Mouse (Mus musculus): ENCODE results near the gene Wdpcp. TPM values are rescaled to one million over a fixed set of nuclear protein-coding genes. Genes with fewer than 3 reads are reported as not detected.

Wdpcp gene
- polyA plus RNA-seq, 1 experiment from 2014 or later, result 10.7 TPM

DNA sequence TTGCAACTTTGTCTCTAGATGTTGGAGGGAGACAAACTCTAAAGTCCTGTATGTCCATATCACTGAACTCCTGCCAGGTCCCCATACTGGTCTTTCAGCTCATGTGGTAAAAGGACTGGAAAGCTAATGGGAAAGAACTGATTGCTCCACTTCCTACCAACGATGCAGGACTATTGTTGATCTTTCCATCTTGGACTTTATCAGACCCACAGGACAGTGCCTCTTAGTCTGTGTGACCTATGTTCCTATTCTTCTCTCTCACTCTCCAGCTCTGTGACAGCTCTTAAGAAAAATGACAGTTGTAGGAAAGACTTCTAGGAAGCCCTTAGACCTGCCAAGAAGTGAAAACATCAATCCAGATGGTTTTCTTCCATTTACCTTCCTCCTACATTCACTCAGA is 25.4 kb upstream of the Wdpcp start:
- H3K4me3 ChIP-seq (ENCODE audit: low read depth, low read length), result no peak overlapping the region
- no peak overlapping the region for H3K27ac ChIP-seq (ENCODE audit: low read length)
- H3K36me3 ChIP-seq (ENCODE audit: control insufficient read depth, insufficient read depth, low read length), result no peaks in the 10 kb centered on the region
- no peak overlapping the region for H3K9ac ChIP-seq (replicated peaks; ENCODE audit: low read depth, low read length)
- no peaks in the 10 kb centered on the region for H3K9me3 ChIP-seq (ENCODE audit: control insufficient read depth, low read depth, low read length)
- no peaks in the 10 kb centered on the region for H3K4me1 ChIP-seq (ENCODE audit: control insufficient read depth, insufficient read depth, low read length)
- H3K4me2 ChIP-seq (replicated peaks; ENCODE audit: low read depth, low read length), result no peak overlapping the region
- no peaks in the 10 kb centered on the region for H3K27me3 ChIP-seq (ENCODE audit: control insufficient read depth, insufficient read depth, low read length)
- ATAC-seq (ENCODE audit: insufficient number of reproducible peaks, insufficient read depth, low FRiP score, low read depth), result no peak
- 50% methylated on average over 1 of the region's 1 CpGs for WGBS

DNA sequence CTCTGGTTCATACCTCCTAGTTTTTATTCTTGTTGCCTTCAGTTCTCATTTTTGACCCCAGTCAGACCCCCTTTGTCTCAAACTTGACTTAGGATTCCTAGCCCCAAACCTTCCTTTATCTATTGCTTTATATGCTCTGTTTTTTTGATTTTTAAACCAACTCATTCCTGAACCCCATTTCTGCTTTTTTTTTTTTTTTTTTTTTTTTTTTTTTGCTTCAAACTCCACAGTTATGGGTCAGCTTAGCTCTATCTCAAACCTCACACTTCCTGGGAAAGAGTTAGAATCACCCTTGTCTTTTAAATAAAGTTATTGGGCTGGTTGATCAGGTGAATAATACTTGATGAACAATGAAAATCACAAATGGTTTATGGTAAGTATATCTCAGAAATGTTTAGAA is 24.5 kb upstream of the Wdpcp start:
- ATAC-seq (ENCODE audit: insufficient number of reproducible peaks, insufficient read depth, low FRiP score, low read depth), result no peak

DNA sequence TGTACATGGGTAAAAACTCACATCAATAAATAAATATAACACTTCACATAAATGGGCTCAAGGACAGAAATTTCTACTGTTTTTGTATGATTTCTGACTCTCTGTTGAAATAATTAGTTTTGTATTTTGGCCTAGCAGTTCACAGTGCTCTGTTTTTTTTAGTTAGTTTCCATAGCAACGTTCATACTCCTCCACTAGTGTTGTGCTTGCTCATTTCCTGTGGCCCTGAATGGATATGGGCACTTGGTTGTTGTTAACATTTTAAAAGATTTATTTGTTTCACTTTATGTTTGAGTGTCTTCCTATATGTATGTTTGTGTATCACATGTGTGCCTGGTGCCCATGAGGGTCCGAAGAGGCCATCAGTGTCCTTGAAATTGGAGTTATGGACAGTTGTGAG is 23.0 kb upstream of the Wdpcp start:
- Histone ChIP-seq H3K36me3 (ENCODE audit: control insufficient read depth, insufficient read depth, low read length) (no peaks in the 10 kb centered on the region), H3K9me3 (ENCODE audit: control insufficient read depth, low read depth, low read length) (no peaks in the 10 kb centered on the region), H3K27ac (ENCODE audit: low read length) (no peak overlapping the region), H3K4me3 (ENCODE audit: low read depth, low read length) (no peak overlapping the region), H3K27me3 (ENCODE audit: control insufficient read depth, insufficient read depth, low read length) (no peaks in the 10 kb centered on the region), H3K4me2 (replicated peaks; ENCODE audit: low read depth, low read length) (no peak overlapping the region), H3K9ac (replicated peaks; ENCODE audit: low read depth, low read length) (no peak overlapping the region), H3K4me1 (ENCODE audit: control insufficient read depth, insufficient read depth, low read length) (no peaks in the 10 kb centered on the region)
- 87% methylated on average over 2 of the region's 2 CpGs for WGBS
- ATAC-seq (ENCODE audit: insufficient number of reproducible peaks, insufficient read depth, low FRiP score, low read depth), result no peak

More for the DNA sequence above, 24.5 kb upstream of the Wdpcp start:
- H3K27ac ChIP-seq (ENCODE audit: low read length), result no peak overlapping the region
- H3K9me3 ChIP-seq (ENCODE audit: control insufficient read depth, low read depth, low read length), result no peaks in the 10 kb centered on the region
- no peak overlapping the region for H3K9ac ChIP-seq (replicated peaks; ENCODE audit: low read depth, low read length)
- no peaks in the 10 kb centered on the region for H3K4me1 ChIP-seq (ENCODE audit: control insufficient read depth, insufficient read depth, low read length)
- no peaks in the 10 kb centered on the region for H3K27me3 ChIP-seq (ENCODE audit: control insufficient read depth, insufficient read depth, low read length)
- no peaks in the 10 kb centered on the region for H3K36me3 ChIP-seq (ENCODE audit: control insufficient read depth, insufficient read depth, low read length)
- H3K4me3 ChIP-seq (ENCODE audit: low read depth, low read length), result no peak overlapping the region
- no peak overlapping the region for H3K4me2 ChIP-seq (replicated peaks; ENCODE audit: low read depth, low read length)

DNA sequence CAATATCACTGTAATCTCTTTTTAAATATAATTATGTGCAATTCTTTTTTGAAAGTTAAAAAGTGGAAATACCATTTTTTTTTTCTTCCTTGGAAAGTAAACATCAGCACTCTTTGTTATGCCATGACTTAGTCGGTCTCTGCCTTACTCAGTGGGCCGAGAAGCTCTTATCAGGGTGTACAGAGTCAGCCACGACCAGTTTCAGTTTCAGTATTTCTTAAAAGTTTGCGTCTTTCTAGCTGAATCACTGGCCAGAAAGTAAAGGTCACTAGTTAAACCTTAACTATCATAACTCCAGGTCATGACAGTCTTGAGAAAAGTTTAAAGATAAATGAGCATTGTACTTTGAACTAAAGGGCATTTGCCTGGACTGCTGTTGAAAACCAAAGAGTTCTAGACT is 22.3 kb upstream of the Wdpcp start:
- Histone ChIP-seq H3K4me3 (ENCODE audit: low read depth, low read length) (no peak overlapping the region), H3K27ac (ENCODE audit: low read length) (no peak overlapping the region), H3K9ac (replicated peaks; ENCODE audit: low read depth, low read length) (no peak overlapping the region), H3K4me2 (replicated peaks; ENCODE audit: low read depth, low read length) (no peak overlapping the region), H3K27me3 (ENCODE audit: control insufficient read depth, insufficient read depth, low read length) (no peaks in the 10 kb centered on the region), H3K36me3 (ENCODE audit: control insufficient read depth, insufficient read depth, low read length) (no peaks in the 10 kb centered on the region), H3K4me1 (ENCODE audit: control insufficient read depth, insufficient read depth, low read length) (no peaks in the 10 kb centered on the region), H3K9me3 (ENCODE audit: control insufficient read depth, low read depth, low read length) (no peaks in the 10 kb centered on the region)
- WGBS, result 66% methylated on average over 4 of the region's 4 CpGs
- ATAC-seq (ENCODE audit: insufficient number of reproducible peaks, insufficient read depth, low FRiP score, low read depth), result peak; percentile 75; the same call in 1 of the 2 replicates

DNA sequence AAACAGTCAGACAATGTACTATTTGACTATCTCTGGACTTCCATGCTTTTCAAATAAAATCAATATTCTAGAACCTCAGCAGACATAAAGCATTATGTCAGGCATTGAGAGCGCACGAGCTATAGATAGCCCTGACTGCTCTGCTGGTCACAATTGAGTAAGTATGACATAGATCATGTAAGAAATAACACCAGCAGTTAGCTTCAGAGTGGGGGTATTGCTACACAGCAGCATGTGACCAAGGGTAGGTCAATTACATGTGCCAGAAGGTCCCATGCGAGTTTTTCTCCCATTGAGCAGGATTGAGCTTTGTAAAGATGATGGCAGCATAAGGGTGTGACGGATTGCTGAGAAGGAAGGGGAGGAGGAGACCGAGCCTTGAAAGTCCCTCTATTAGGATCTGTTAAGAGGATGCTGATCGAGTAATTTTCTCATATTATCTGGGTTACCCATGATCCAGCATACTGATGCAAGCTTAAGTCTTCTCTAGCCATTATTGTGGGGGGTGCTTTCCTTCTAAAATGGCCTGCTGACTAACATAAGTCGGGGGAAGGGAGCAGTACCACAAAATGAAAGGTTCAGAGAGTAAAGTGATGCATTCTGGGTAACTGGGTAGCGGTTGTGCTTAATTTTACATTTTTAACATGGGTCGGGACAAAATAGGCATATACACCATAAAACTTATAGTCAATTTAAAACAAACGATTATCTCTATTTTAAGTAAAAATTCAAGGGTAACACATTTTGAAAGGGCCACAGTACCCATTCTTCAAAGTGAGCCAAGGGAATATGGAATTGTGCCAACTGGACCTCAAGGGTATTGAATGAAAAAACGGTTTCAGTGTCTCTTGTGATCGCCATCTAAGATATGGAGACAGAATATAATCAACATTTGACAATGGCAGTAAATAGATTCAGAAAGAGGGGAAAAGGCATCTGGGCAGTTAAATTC is 21.5 kb upstream of the Wdpcp start:
- Histone ChIP-seq H3K36me3 (ENCODE audit: control insufficient read depth, insufficient read depth, low read length) (no peaks in the 10 kb centered on the region), H3K4me2 (replicated peaks; ENCODE audit: low read depth, low read length) (no peak overlapping the region), H3K9ac (replicated peaks; ENCODE audit: low read depth, low read length) (no peak overlapping the region), H3K4me3 (ENCODE audit: low read depth, low read length) (no peak overlapping the region), H3K27me3 (ENCODE audit: control insufficient read depth, insufficient read depth, low read length) (no peaks in the 10 kb centered on the region), H3K4me1 (ENCODE audit: control insufficient read depth, insufficient read depth, low read length) (no peaks in the 10 kb centered on the region), H3K27ac (ENCODE audit: low read length) (no peak overlapping the region), H3K9me3 (ENCODE audit: control insufficient read depth, low read depth, low read length) (no peaks in the 10 kb centered on the region)
- 83% methylated on average over 12 of the region's 12 CpGs for WGBS
- no peak; the same call in 1 of the 2 replicates for ATAC-seq (ENCODE audit: insufficient number of reproducible peaks, insufficient read depth, low FRiP score, low read depth)

DNA sequence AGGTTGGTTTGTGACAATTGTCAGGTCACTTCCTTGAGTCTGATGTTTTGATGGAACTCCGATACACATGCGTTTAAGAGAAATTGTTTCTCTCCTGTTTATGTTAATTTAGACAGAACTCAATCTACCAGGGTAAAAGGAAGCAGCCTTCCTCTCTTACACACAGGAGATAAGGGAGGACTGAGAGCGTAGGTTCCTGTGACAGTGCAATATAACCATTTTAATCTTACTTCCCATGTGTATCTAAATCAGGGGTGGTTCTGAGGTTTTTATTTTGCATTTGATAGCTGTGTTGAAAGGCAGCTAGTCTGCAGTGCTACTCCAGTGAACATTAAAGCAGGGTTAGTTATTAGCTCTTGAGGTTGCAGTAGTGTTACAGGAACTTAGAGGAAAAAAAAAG is 20.0 kb upstream of the Wdpcp start:
- no peak for ATAC-seq (ENCODE audit: insufficient number of reproducible peaks, insufficient read depth, low FRiP score, low read depth)
- no peak overlapping the region for H3K27ac ChIP-seq (ENCODE audit: low read length)
- no peaks in the 10 kb centered on the region for H3K27me3 ChIP-seq (ENCODE audit: control insufficient read depth, insufficient read depth, low read length)
- H3K36me3 ChIP-seq (ENCODE audit: control insufficient read depth, insufficient read depth, low read length), result no peaks in the 10 kb centered on the region
- no peaks in the 10 kb centered on the region for H3K9me3 ChIP-seq (ENCODE audit: control insufficient read depth, low read depth, low read length)
- H3K4me2 ChIP-seq (replicated peaks; ENCODE audit: low read depth, low read length), result no peak overlapping the region
- H3K4me1 ChIP-seq (ENCODE audit: control insufficient read depth, insufficient read depth, low read length), result no peaks in the 10 kb centered on the region
- H3K9ac ChIP-seq (replicated peaks; ENCODE audit: low read depth, low read length), result no peak overlapping the region
- no peak overlapping the region for H3K4me3 ChIP-seq (ENCODE audit: low read depth, low read length)
- 64% methylated on average over 3 of the region's 3 CpGs for WGBS

DNA sequence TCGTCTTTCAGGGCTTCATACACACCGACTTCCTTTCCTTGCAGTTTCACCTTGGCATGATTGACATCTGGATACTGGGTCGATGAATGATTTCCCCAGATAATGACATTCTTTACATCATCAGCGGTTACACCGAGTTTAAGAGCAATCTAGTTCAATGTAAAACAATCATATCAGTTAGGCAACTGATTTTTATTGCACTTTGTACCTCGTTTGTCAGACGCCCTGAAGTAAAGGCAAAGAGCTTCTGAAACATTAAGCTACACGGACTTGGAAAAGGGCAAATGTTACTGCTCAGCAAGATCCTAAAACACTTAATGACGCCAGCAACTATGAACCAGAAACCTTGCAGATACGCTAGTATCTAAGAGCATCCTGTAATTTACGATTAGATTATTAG is 12.3 kb upstream of the Wdpcp start:
- no peak overlapping the region for H3K4me3 ChIP-seq (ENCODE audit: low read depth, low read length)
- H3K4me2 ChIP-seq (replicated peaks; ENCODE audit: low read depth, low read length), result no peak overlapping the region
- H3K9me3 ChIP-seq (ENCODE audit: control insufficient read depth, low read depth, low read length), result no peaks in the 10 kb centered on the region
- no peaks in the 10 kb centered on the region for H3K27me3 ChIP-seq (ENCODE audit: control insufficient read depth, insufficient read depth, low read length)
- H3K9ac ChIP-seq (replicated peaks; ENCODE audit: low read depth, low read length), result no peak overlapping the region
- H3K4me1 ChIP-seq (ENCODE audit: control insufficient read depth, insufficient read depth, low read length), result no peaks in the 10 kb centered on the region
- H3K27ac ChIP-seq (ENCODE audit: low read length), result no peak overlapping the region
- H3K36me3 ChIP-seq (ENCODE audit: control insufficient read depth, insufficient read depth, low read length), result peaks cover 31% of the 10 kb centered on the region
- ATAC-seq (ENCODE audit: insufficient number of reproducible peaks, insufficient read depth, low FRiP score, low read depth), result no peak
- 78% methylated on average over 11 of the region's 11 CpGs for WGBS

DNA sequence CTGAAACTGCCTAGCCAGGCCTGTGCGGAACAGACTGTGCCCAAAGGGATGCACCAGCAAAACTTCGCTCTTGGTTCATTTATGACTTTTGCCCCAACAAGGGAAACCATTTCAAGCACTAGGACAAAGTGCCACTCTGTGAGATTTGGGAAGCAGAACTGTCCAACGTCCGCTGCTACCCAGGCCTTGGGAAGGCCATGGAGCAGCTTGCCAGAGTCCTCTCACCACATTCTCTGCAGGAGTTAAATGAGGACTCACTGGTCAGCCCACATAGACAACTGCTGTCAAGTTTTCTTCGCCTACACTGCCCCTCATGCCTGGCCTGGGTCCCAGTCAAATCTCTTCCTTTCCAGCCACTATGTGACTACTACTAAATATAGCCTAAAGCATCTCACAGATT is 10.7 kb upstream of the Wdpcp start:
- 76% methylated on average over 5 of the region's 5 CpGs for WGBS
- Histone ChIP-seq H3K36me3 (ENCODE audit: control insufficient read depth, insufficient read depth, low read length) (peaks cover 41% of the 10 kb centered on the region), H3K27ac (ENCODE audit: low read length) (no peak overlapping the region), H3K27me3 (ENCODE audit: control insufficient read depth, insufficient read depth, low read length) (no peaks in the 10 kb centered on the region), H3K4me1 (ENCODE audit: control insufficient read depth, insufficient read depth, low read length) (no peaks in the 10 kb centered on the region), H3K9me3 (ENCODE audit: control insufficient read depth, low read depth, low read length) (no peaks in the 10 kb centered on the region), H3K4me2 (replicated peaks; ENCODE audit: low read depth, low read length) (no peak overlapping the region), H3K4me3 (ENCODE audit: low read depth, low read length) (no peak overlapping the region), H3K9ac (replicated peaks; ENCODE audit: low read depth, low read length) (no peak overlapping the region)
- no peak for ATAC-seq (ENCODE audit: insufficient number of reproducible peaks, insufficient read depth, low FRiP score, low read depth)
